9 mouse cellular contexts compared by ENCODE assay signal in genomic region chr12:72854377-72855032, GRCm38 (mm10).
A peak's percentile ranks its signal among the peaks of the same experiment; 100 is the strongest.
DNase-seq lines count a peak whose midpoint lies in the region; ATAC-seq and TF ChIP-seq lines count a peak whose summit lies in the region.
"Had no signal": no experiment of that assay in that cellular context is flagged by ENCODE, and none has a peak within 500 bp of the region (broad histone marks: within the 10 kb centered on the region; RNA-seq: fewer than 3 reads in every experiment).

No protein-coding gene starts in this region.

- H3K36me3 ChIP-seq in forebrain, embryonic 10.5 days (replicated peaks) = no peaks in the 10 kb centered on the region
- H3K36me3 ChIP-seq in forebrain, embryonic 15.5 days = no peaks in the 10 kb centered on the region
- H3K36me3 ChIP-seq in liver, postnatal 0 days (replicated peaks; ENCODE audit: insufficient read depth, low read length) = no peaks in the 10 kb centered on the region

- no peak for TF ChIP-seq CTCF in liver, postnatal 0 days (IDR thresholded peaks at IDR 0.05; ENCODE audit: low read depth)

- peak overlapping the region; percentile 27 for H3K4me3 ChIP-seq in forebrain, embryonic 10.5 days
- H3K4me3 ChIP-seq in forebrain, embryonic 15.5 days = no peak overlapping the region
- no peak overlapping the region; the same call in 1 of the 2 replicates for H3K4me3 ChIP-seq in liver, postnatal 0 days (ENCODE audit: low read depth, low read length)
- H3K4me3 ChIP-seq: myocyte had no signal

- peaks cover 100% of the 10 kb centered on the region for H3K27me3 ChIP-seq in forebrain, embryonic 10.5 days (ENCODE audit: poor library complexity, severe bottlenecking)
- H3K27me3 ChIP-seq in forebrain, embryonic 15.5 days = peaks cover 87% of the 10 kb centered on the region
- H3K27me3 ChIP-seq in liver, postnatal 0 days (ENCODE audit: insufficient read depth, low read length) = peaks cover 42% of the 10 kb centered on the region

- no peak for ATAC-seq in forebrain, embryonic 15.5 days (replicated peaks)
- peak; percentile 78 to 86 for ATAC-seq in hematopoietic stem cell, adult 5-6 weeks (replicated peaks in 1 of 2; ENCODE audit: insufficient read depth in 1 of 2, low FRiP score in 2 of 2, low TSS enrichment in 1 of 2, low read depth in 1 of 2, poor library complexity in 2 of 2, severe bottlenecking in 2 of 2)
- ATAC-seq in liver, postnatal 0 days = no peak
- no peak for ATAC-seq in CD4-positive, CD25-positive, alpha-beta regulatory T cell, adult 4 months

- DNase-seq in forebrain, embryonic 10.5 days (ENCODE audit: extremely low spot score, low spot score) = peak; percentile 76
- peak; percentile 64 for DNase-seq in ES-CJ7 (ENCODE audit: low read depth, low spot score)
- no peak for DNase-seq in liver, postnatal 0 days
- DNase-seq in cerebellum, adult 9-11 months = no peak
- DNase-seq in right cerebral cortex, postnatal 36 days (ENCODE audit: low spot score in 2 of 2) = no peak

- no peak for TF ChIP-seq EP300 in liver, postnatal 0 days (IDR thresholded peaks at IDR 0.05; ENCODE audit: low read depth)

- H3K9me3 ChIP-seq in forebrain, embryonic 10.5 days = peaks cover 5% of the 10 kb centered on the region
- H3K9me3 ChIP-seq in forebrain, embryonic 15.5 days = no peaks in the 10 kb centered on the region
- no peaks in the 10 kb centered on the region for H3K9me3 ChIP-seq in liver, postnatal 0 days (ENCODE audit: low read length)

- H3K9ac ChIP-seq in forebrain, embryonic 15.5 days (replicated peaks) = no peak overlapping the region
- H3K9ac ChIP-seq in liver, postnatal 0 days (replicated peaks) = no peak overlapping the region

- H3K27ac ChIP-seq in forebrain, embryonic 10.5 days = no peak overlapping the region
- H3K27ac ChIP-seq in forebrain, embryonic 15.5 days (replicated peaks) = no peak overlapping the region
- H3K27ac ChIP-seq in liver, postnatal 0 days (ENCODE audit: low read depth) = no peak overlapping the region

- H3K4me1 ChIP-seq in forebrain, embryonic 10.5 days = peaks cover 32% of the 10 kb centered on the region
- peaks cover 7% of the 10 kb centered on the region; the same call in 1 of the 2 replicates for H3K4me1 ChIP-seq in forebrain, embryonic 15.5 days
- no peaks in the 10 kb centered on the region; the same call in 1 of the 2 replicates for H3K4me1 ChIP-seq in liver, postnatal 0 days (ENCODE audit: insufficient read depth)

- WGBS in forebrain, embryonic 10.5 days = under 1% methylated on average over 19 of the region's 19 CpGs
- 1% methylated on average over 19 of the region's 19 CpGs for WGBS in forebrain, embryonic 15.5 days
- WGBS in liver, postnatal 0 days (ENCODE audit: insufficient replicate concordance) = 5% methylated on average over 19 of the region's 19 CpGs

- no peak overlapping the region for H3K4me2 ChIP-seq in forebrain, embryonic 15.5 days (replicated peaks)
- H3K4me2 ChIP-seq in liver, postnatal 0 days (ENCODE audit: low read depth, low read length) = peak overlapping the region; percentile 38

Comparison
In these comparisons a context has a peak if more than half of its experiments do, and no peak if none do; other contexts are left out.
1. DNase-seq: peak in forebrain, embryonic 10.5 days (single experiment) and ES-CJ7 (single experiment); none in liver, postnatal 0 days (single experiment), cerebellum, adult 9-11 months (single experiment) and right cerebral cortex, postnatal 36 days (0 of 2).
2. ATAC-seq: peak in hematopoietic stem cell, adult 5-6 weeks (2 of 2); none in forebrain, embryonic 15.5 days (single experiment), liver, postnatal 0 days (single experiment) and CD4-positive, CD25-positive, alpha-beta regulatory T cell, adult 4 months (single experiment).